Mouse (Mus musculus): ENCODE results near the gene Tasp1. TPM values are rescaled to one million over a fixed set of nuclear protein-coding genes. Genes with fewer than 3 reads are reported as not detected.

Gene Tasp1
- polyA plus RNA-seq, 1 experiment from 2014 or later: 3.5 TPM

GRCm38 (mm10) chr2:139804041-139804440 lies 262.6 kb downstream of the Tasp1 start:
- Histone ChIP-seq H3K36me3 (ENCODE audit: inconsistent target) (no peaks in the 10 kb centered on the region), H3K79me2 (ENCODE audit: inconsistent target) (no peaks in the 10 kb centered on the region), H3K4me3 (ENCODE audit: inconsistent target) (no peak overlapping the region), H3K27ac (no peak overlapping the region)
- 84% methylated on average over 7 of the region's 7 CpGs for WGBS (ENCODE audit: missing documents)

GRCm38 (mm10) chr2:139792345-139793120 lies 274.1 kb downstream of the Tasp1 start:
- WGBS (ENCODE audit: missing documents): 90% methylated on average over 8 of the region's 9 CpGs
- H3K36me3 ChIP-seq (ENCODE audit: inconsistent target): no peaks in the 10 kb centered on the region
- no peaks in the 10 kb centered on the region for H3K79me2 ChIP-seq (ENCODE audit: inconsistent target)
- H3K4me3 ChIP-seq (ENCODE audit: inconsistent target): no peak overlapping the region
- H3K27ac ChIP-seq: no peak overlapping the region

GRCm38 (mm10) chr2:139788658-139789057 lies 277.9 kb downstream of the Tasp1 start:
- WGBS (ENCODE audit: missing documents): 98% methylated on average over 4 of the region's 4 CpGs
- Histone ChIP-seq H3K36me3 (ENCODE audit: inconsistent target) (no peaks in the 10 kb centered on the region), H3K79me2 (ENCODE audit: inconsistent target) (no peaks in the 10 kb centered on the region), H3K4me3 (ENCODE audit: inconsistent target) (no peak overlapping the region), H3K27ac (no peak overlapping the region)

GRCm38 (mm10) chr2:139784946-139785345 lies 281.7 kb downstream of the Tasp1 start:
- 90% methylated on average over 2 of the region's 2 CpGs for WGBS (ENCODE audit: missing documents)
- no peak overlapping the region for H3K27ac ChIP-seq
- H3K4me3 ChIP-seq (ENCODE audit: inconsistent target): no peak overlapping the region
- no peaks in the 10 kb centered on the region for H3K79me2 ChIP-seq (ENCODE audit: inconsistent target)
- no peaks in the 10 kb centered on the region for H3K36me3 ChIP-seq (ENCODE audit: inconsistent target)

- 75% methylated on average over 1 of the region's 1 CpGs for WGBS (ENCODE audit: missing documents)
- Histone ChIP-seq H3K36me3 (ENCODE audit: inconsistent target) (no peaks in the 10 kb centered on the region), H3K27ac (no peak overlapping the region), H3K4me3 (ENCODE audit: inconsistent target) (no peak overlapping the region), H3K79me2 (ENCODE audit: inconsistent target) (no peaks in the 10 kb centered on the region)
Measured at GRCm38 (mm10) chr2:139784465-139784864, 282.1 kb downstream of the Tasp1 start.

Other genes starting within 250 kb of the Tasp1 start
- gene Gm17374, start 85.2 kb upstream of the Tasp1 start, polyA plus RNA-seq (2018): not detected in 3 replicates
- 11.3 to 25.4 TPM (median 16.7 TPM) in 3 replicates for gene Esf1, start 103.8 kb upstream of the Tasp1 start, polyA plus RNA-seq (2018)
- 5.3 to 11.6 TPM (median 7.9 TPM) in 3 replicates for gene Ndufaf5, start 103.8 kb upstream of the Tasp1 start, polyA plus RNA-seq (2018)